Mouse (Mus musculus) intestine, embryonic 14.5 days (tissue): Measurements from ENCODE around the gene Sdk2. TPM values are rescaled to one million over a fixed set of nuclear protein-coding genes. Genes with fewer than 3 reads are reported as not detected.

ENCODE experiments used
- ATAC-seq: fragments of 200-750 bp; cut with Nextera tagmentation; replicated peaks from 2 replicates; pipeline ENCODE4 v1.8.0; 2017; ENCODE audit warnings: low read depth, moderate number of reproducible peaks, moderate TSS enrichment, moderate library complexity; ENCODE audit not compliant: low FRiP score, low TSS enrichment
- DNase-seq: peaks from one replicate; pipeline ENCODE4 v3.0.0-alpha.2; 2018; ENCODE audit warnings: low spot score
- H3K27ac ChIP-seq: fragments of 300-500 bp; sonication (generic); 2 replicates; pipeline ENCODE4 v1.5.1; 2014; ENCODE audit warnings: low read depth, mild to moderate bottlenecking, control low read depth
- H3K27me3 ChIP-seq: fragments of 300-500 bp; sonication (generic); replicated peaks from 2 replicates; pipeline ENCODE4 v1.6.1; 2014; ENCODE audit warnings: low read length, control low read depth; ENCODE audit not compliant: control insufficient read depth, insufficient read depth
- H3K36me3 ChIP-seq: fragments of 300-500 bp; sonication (generic); 2 replicates; pipeline ENCODE4 v1.6.1; 2014; ENCODE audit warnings: low read length, control low read depth; ENCODE audit not compliant: control insufficient read depth, insufficient read depth
- H3K4me1 ChIP-seq: fragments of 300-500 bp; sonication (generic); replicated peaks from 2 replicates; pipeline ENCODE4 v1.6.1; 2014; ENCODE audit warnings: low read length, control low read depth, mixed read lengths; ENCODE audit not compliant: control insufficient read depth, insufficient read depth
- H3K4me2 ChIP-seq: fragments of 300-500 bp; sonication (generic); 2 replicates; pipeline ENCODE4 v1.6.1; 2014; ENCODE audit warnings: low read length
- H3K4me3 ChIP-seq: fragments of 300-500 bp; sonication (generic); 2 replicates; pipeline ENCODE4 v1.5.1; 2014; ENCODE audit warnings: low read depth, low read length, control low read depth, mixed read lengths
- H3K9ac ChIP-seq: fragments of 300-500 bp; sonication (generic); 2 replicates; pipeline ENCODE4 v1.6.1; 2014; ENCODE audit warnings: mild to moderate bottlenecking, low read length
- H3K9me3 ChIP-seq: fragments of 300-500 bp; sonication (generic); 2 replicates; pipeline ENCODE4 v1.6.1; 2016; ENCODE audit warnings: low read length, control low read depth; ENCODE audit not compliant: control insufficient read depth
- WGBS: fragments of 180-500 bp; shearing (Covaris S2); extraction: QIAGEN DNeasy Blood & Tissue Kit; methylation state at CpG from one replicate; pipeline ENCODE4 v1.1.7; 2014; 5-methylcytosine and 5-hydroxymethylcytosine counted together
- polyA plus RNA-seq: library from polyadenylated mRNA; unstranded; fragments of >200 nt; fragmentation: Nextera tagmentation; extraction: Ambion mirVana; gene quantifications from 2 replicates; pipeline ENCODE4 v1.2.1, GENCODE M21; 2014

Gene Sdk2
- 2.9 and 3.1 TPM in 2 replicates for polyA plus RNA-seq

- Histone ChIP-seq H3K4me2 (peak within 1 kb of the TSS; percentile 97), H3K4me3 (peak within 1 kb of the TSS; percentile 64), H3K27ac (peak within 1 kb of the TSS; percentile 88), H3K9me3 (no peaks in the 10 kb centered on the region), H3K27me3 (peaks cover 27% of the 10 kb centered on the region), H3K4me1 (peaks cover 14% of the 10 kb centered on the region), H3K9ac (peak within 1 kb of the TSS; percentile 66), H3K36me3 (no peaks in the 10 kb centered on the region)
- ATAC-seq = peak; percentile 77
- WGBS = 4% methylated on average over 49 of the region's 52 CpGs
- peak; percentile 79 for DNase-seq
Measured at GRCm38 (mm10) chr11:114066951-114067762, at the start of gene Sdk2. Sdk2 (minus strand) TSS chr11:114067046.

- Histone ChIP-seq H3K9ac (no peak overlapping the region), H3K27ac (no peak overlapping the region), H3K4me3 (no peak overlapping the region), H3K27me3 (no peaks in the 10 kb centered on the region), H3K4me1 (no peaks in the 10 kb centered on the region), H3K9me3 (no peaks in the 10 kb centered on the region), H3K36me3 (no peaks in the 10 kb centered on the region), H3K4me2 (no peak overlapping the region)
- WGBS = 73% methylated on average over 13 of the region's 13 CpGs
- DNase-seq (no peak), ATAC-seq (no peak)
Measured at GRCm38 (mm10) chr11:114115077-114115476, 48.2 kb upstream of the Sdk2 start.

- no peak overlapping the region for H3K4me3 ChIP-seq
- H3K36me3 ChIP-seq = no peaks in the 10 kb centered on the region
- no peak overlapping the region for H3K4me2 ChIP-seq
- WGBS = 72% methylated on average over 12 of the region's 12 CpGs
- H3K9ac ChIP-seq = no peak overlapping the region
- H3K9me3 ChIP-seq = no peaks in the 10 kb centered on the region
- no peak for ATAC-seq
- H3K27me3 ChIP-seq = no peaks in the 10 kb centered on the region
- H3K27ac ChIP-seq = no peak overlapping the region
- no peak for DNase-seq
- no peaks in the 10 kb centered on the region for H3K4me1 ChIP-seq
Measured at GRCm38 (mm10) chr11:114114674-114115073, 47.8 kb upstream of the Sdk2 start.

- Histone ChIP-seq H3K4me3 (no peak overlapping the region), H3K27me3 (no peaks in the 10 kb centered on the region), H3K9me3 (no peaks in the 10 kb centered on the region), H3K4me1 (no peaks in the 10 kb centered on the region), H3K36me3 (no peaks in the 10 kb centered on the region), H3K4me2 (no peak overlapping the region), H3K27ac (no peak overlapping the region), H3K9ac (no peak overlapping the region)
- ATAC-seq (no peak), DNase-seq (no peak)
- 73% methylated on average over 3 of the region's 3 CpGs for whole genome bisulfite sequencing
Measured at GRCm38 (mm10) chr11:114110851-114111250, 44.0 kb upstream of the Sdk2 start.

GRCm38 (mm10) chr11:114093636-114094035 lies 26.8 kb upstream of the Sdk2 start:
- 57% methylated on average over 7 of the region's 7 CpGs for WGBS
- Histone ChIP-seq H3K9me3 (no peaks in the 10 kb centered on the region), H3K9ac (no peak overlapping the region), H3K4me1 (no peaks in the 10 kb centered on the region), H3K27ac (no peak overlapping the region), H3K4me3 (no peak overlapping the region), H3K27me3 (no peaks in the 10 kb centered on the region), H3K4me2 (no peak overlapping the region), H3K36me3 (no peaks in the 10 kb centered on the region)
- ATAC-seq = no peak
- DNase-seq = no peak

GRCm38 (mm10) chr11:114093175-114093574 lies 26.3 kb upstream of the Sdk2 start:
- H3K9me3 ChIP-seq = no peaks in the 10 kb centered on the region
- H3K4me3 ChIP-seq = no peak overlapping the region
- H3K9ac ChIP-seq = no peak overlapping the region
- DNase-seq (no peak), ATAC-seq (no peak)
- H3K27ac ChIP-seq = no peak overlapping the region
- no peak overlapping the region for H3K4me2 ChIP-seq
- WGBS = 56% methylated on average over 7 of the region's 7 CpGs
- H3K27me3 ChIP-seq = no peaks in the 10 kb centered on the region
- H3K4me1 ChIP-seq = no peaks in the 10 kb centered on the region
- no peaks in the 10 kb centered on the region for H3K36me3 ChIP-seq

- Histone ChIP-seq H3K4me1 (peaks cover 6% of the 10 kb centered on the region; the same call in 1 of the 2 replicates), H3K9me3 (no peaks in the 10 kb centered on the region), H3K4me3 (no peak overlapping the region), H3K27ac (peak overlapping the region; percentile 43; the same call in 1 of the 2 replicates), H3K9ac (no peak overlapping the region), H3K36me3 (no peaks in the 10 kb centered on the region), H3K27me3 (no peaks in the 10 kb centered on the region), H3K4me2 (0 out of 2 replicates have a peak overlapping the region, but pooled peaks have one; percentile 13)
- DNase-seq (no peak), ATAC-seq (no peak)
- 24% methylated on average over 9 of the region's 9 CpGs for WGBS
Measured at GRCm38 (mm10) chr11:114080606-114081005, 13.8 kb upstream of the Sdk2 start.

- 72% methylated on average over 10 of the region's 10 CpGs for WGBS
- DNase-seq = no peak
- Histone ChIP-seq H3K9me3 (no peaks in the 10 kb centered on the region), H3K4me1 (peaks cover 9% of the 10 kb centered on the region; the same call in 1 of the 2 replicates), H3K9ac (no peak overlapping the region), H3K36me3 (no peaks in the 10 kb centered on the region), H3K27ac (no peak overlapping the region), H3K4me2 (no peak overlapping the region), H3K27me3 (0 out of 2 replicates have a peak, but pooled peaks cover 6% of the 10 kb centered on the region), H3K4me3 (no peak overlapping the region)
- ATAC-seq = no peak
Measured at GRCm38 (mm10) chr11:114072644-114073043, 5.8 kb upstream of the Sdk2 start.

GRCm38 (mm10) chr11:114071998-114072397 lies 5.2 kb upstream of the Sdk2 start:
- no peak overlapping the region for H3K4me2 ChIP-seq
- DNase-seq (peak; percentile 75), ATAC-seq (no peak)
- no peaks in the 10 kb centered on the region for H3K36me3 ChIP-seq
- 0 out of 2 replicates have a peak, but pooled peaks cover 6% of the 10 kb centered on the region for H3K27me3 ChIP-seq
- H3K9me3 ChIP-seq = no peaks in the 10 kb centered on the region
- no peak overlapping the region for H3K4me3 ChIP-seq
- 21% methylated on average over 8 of the region's 8 CpGs for WGBS
- H3K27ac ChIP-seq = no peak overlapping the region
- no peak overlapping the region for H3K9ac ChIP-seq
- H3K4me1 ChIP-seq = peaks cover 10% of the 10 kb centered on the region; the same call in 1 of the 2 replicates
